Mouse (Mus musculus): Measurements from ENCODE around the gene Nt5c3. TPM values are rescaled to one million over a fixed set of nuclear protein-coding genes. Genes with fewer than 3 reads are reported as not detected.

The Nt5c3 gene
- total RNA-seq, 2 experiments from 2014 or later = 50.9 to 51.7 TPM

- peak in 1 of 2 experiments; percentile 44 for DNase-seq (ENCODE audit: low spot score in 2 of 2)
- intact Hi-C loops (cut with DNase I) = loop anchor here (2.0 kb wide), 1 partner anchor 58 kb away; no protein-coding TSS in a partner anchor
Observed at GRCm38 (mm10) chr6:56850315-56850714, 73.4 kb downstream of the Nt5c3 start.

GRCm38 (mm10) chr6:56848974-56849373 is 74.8 kb downstream of the Nt5c3 start:
- intact Hi-C loops (cut with DNase I) = no loop called here

GRCm38 (mm10) chr6:56844365-56844764 is 79.4 kb downstream of the Nt5c3 start:
- intact Hi-C loops (cut with DNase I) = no loop called here
- DNase-seq (ENCODE audit: low spot score in 2 of 2) = no peak

More at GRCm38 (mm10) chr6:56848974-56849373, 74.8 kb downstream of the Nt5c3 start:
- DNase-seq (ENCODE audit: low spot score in 2 of 2) = no peak

GRCm38 (mm10) chr6:56843229-56843628 is 80.5 kb downstream of the Nt5c3 start:
- intact Hi-C loops (cut with DNase I) = no loop called here

GRCm38 (mm10) chr6:56837621-56838020 is 86.1 kb downstream of the Nt5c3 start:
- DNase-seq (ENCODE audit: low spot score in 2 of 2) = no peak
- intact Hi-C loops (cut with DNase I) = no loop called here

More at GRCm38 (mm10) chr6:56843229-56843628, 80.5 kb downstream of the Nt5c3 start:
- no peak for DNase-seq (ENCODE audit: low spot score in 2 of 2)

- intact Hi-C loops (cut with DNase I) = no loop called here
- DNase-seq (ENCODE audit: low spot score in 2 of 2) = no peak
Observed at GRCm38 (mm10) chr6:56837166-56837565, 86.6 kb downstream of the Nt5c3 start.

GRCm38 (mm10) chr6:56835532-56835931 is 88.2 kb downstream of the Nt5c3 start:
- intact Hi-C loops (cut with DNase I) = no loop called here
- DNase-seq (ENCODE audit: low spot score in 2 of 2) = peak in 1 of 2 experiments; percentile 11

GRCm38 (mm10) chr6:56834769-56835168 is 89.0 kb downstream of the Nt5c3 start:
- no peak for DNase-seq (ENCODE audit: low spot score in 2 of 2)
- intact Hi-C loops (cut with DNase I) = no loop called here

- DNase-seq (ENCODE audit: low spot score in 2 of 2) = no peak
- intact Hi-C loops (cut with DNase I) = no loop called here
Observed at GRCm38 (mm10) chr6:56832830-56833229, 90.9 kb downstream of the Nt5c3 start.

- no peak for DNase-seq (ENCODE audit: low spot score in 2 of 2)
- intact Hi-C loops (cut with DNase I) = no loop called here
Observed at GRCm38 (mm10) chr6:56832407-56832796, 91.3 kb downstream of the Nt5c3 start.

Other genes starting within 250 kb of the Nt5c3 start
- gene Lsm5, start 219.2 kb downstream of the Nt5c3 start, total RNA-seq (2021) = 10 to 100 TPM; 12.4 to 13.4 TPM
- 10 to 100 TPM; 42.4 to 42.8 TPM for gene Avl9, start 209.0 kb downstream of the Nt5c3 start, total RNA-seq (2021)
- gene Kbtbd2, start 126.1 kb downstream of the Nt5c3 start, total RNA-seq (2021) = 10 to 100 TPM; 58.7 to 60.4 TPM
- 10 to 100 TPM; 23.5 to 24.9 TPM for gene Fkbp9, start 91.9 kb downstream of the Nt5c3 start, total RNA-seq (2021)
- gene Vmn1r4, start 83 bp upstream of the Nt5c3 start, total RNA-seq (2021) = under 1 TPM; 0.46 to 0.48 TPM
- gene Vmn1r5, start 46.3 kb upstream of the Nt5c3 start, total RNA-seq (2021) = not detected
- gene Vmn1r6, start 73.3 kb upstream of the Nt5c3 start, total RNA-seq (2021) = not detected
- not detected for gene Vmn1r7, start 101.4 kb upstream of the Nt5c3 start, total RNA-seq (2021)
- not detected for gene Vmn1r8, start 108.4 kb upstream of the Nt5c3 start, total RNA-seq (2021)
- not detected for gene Vmn1r9, start 142.9 kb upstream of the Nt5c3 start, total RNA-seq (2021)
- gene Vmn1r10, start 185.5 kb upstream of the Nt5c3 start, total RNA-seq (2021) = not detected
- gene Vmn1r11, start 209.5 kb upstream of the Nt5c3 start, total RNA-seq (2021) = not detected
- gene Vmn1r12, start 233.0 kb upstream of the Nt5c3 start, total RNA-seq (2021) = not detected